Mouse (Mus musculus): Measurements from ENCODE around the gene Dgkh. TPM values are rescaled to one million over a fixed set of nuclear protein-coding genes. Genes with fewer than 3 reads are reported as not detected.

The Dgkh gene
- polyA plus RNA-seq, 1 experiment = 1.2 TPM

- H3K4me3 ChIP-seq = no peak overlapping the region
- no peaks in the 10 kb centered on the region for H3K36me3 ChIP-seq (ENCODE audit: control insufficient read depth, insufficient read depth)
- no peak overlapping the region for H3ac ChIP-seq (ENCODE audit: control insufficient read depth, insufficient read length)
- no peaks in the 10 kb centered on the region for H3K79me2 ChIP-seq (ENCODE audit: control insufficient read depth, insufficient read depth)
- no peak overlapping the region for H3K4me2 ChIP-seq (ENCODE audit: low read depth)
- no peak for TF ChIP-seq CEBPB (IDR thresholded peaks at IDR 0.05; ENCODE audit: insufficient read depth, poor library complexity, severe bottlenecking)
- no peak for TF ChIP-seq TCF3 (IDR thresholded peaks at IDR 0.05; ENCODE audit: insufficient read length, low read depth)
- no peak for TF ChIP-seq USF1 (IDR thresholded peaks at IDR 0.05; ENCODE audit: low read depth)
- TF ChIP-seq E2F4 (IDR thresholded peaks at IDR 0.05; ENCODE audit: insufficient read depth) = no peak
- no peak for TF ChIP-seq REST (IDR thresholded peaks at IDR 0.05; ENCODE audit: insufficient read depth, insufficient read length)
- no peak for TF ChIP-seq POLR2AphosphoS2 (IDR thresholded peaks at IDR 0.05; ENCODE audit: insufficient read length, low read depth)
- no peaks in the 10 kb centered on the region for H3K27me3 ChIP-seq (ENCODE audit: control insufficient read depth, insufficient read depth, insufficient read length)
Observed at GRCm38 (mm10) chr14:78575899-78576298, 156.7 kb downstream of the Dgkh start.

- Histone ChIP-seq H3ac (ENCODE audit: control insufficient read depth, insufficient read length) (no peak overlapping the region), H3K4me2 (ENCODE audit: low read depth) (no peak overlapping the region), H3K79me2 (ENCODE audit: control insufficient read depth, insufficient read depth) (no peaks in the 10 kb centered on the region), H3K27me3 (ENCODE audit: control insufficient read depth, insufficient read depth, insufficient read length) (no peaks in the 10 kb centered on the region), H3K4me3 (no peak overlapping the region), H3K36me3 (ENCODE audit: control insufficient read depth, insufficient read depth) (peaks cover 4% of the 10 kb centered on the region)
- TF ChIP-seq MYOG (IDR thresholded peaks at IDR 0.05; ENCODE audit: control insufficient read depth in 1 of 3, insufficient read depth in 1 of 3, insufficient read length in 2 of 3, low read depth in 2 of 3) (no peak), TCF3 (IDR thresholded peaks at IDR 0.05; ENCODE audit: insufficient read length, low read depth) (no peak), MAX (IDR thresholded peaks at IDR 0.05; ENCODE audit: low read depth) (no peak), SRF (IDR thresholded peaks at IDR 0.05; ENCODE audit: control insufficient read depth, insufficient read length, low read depth) (no peak), MYOD1 (IDR thresholded peaks at IDR 0.05; ENCODE audit: control insufficient read depth in 1 of 3, insufficient read length in 2 of 3, low read depth in 2 of 3) (no peak), REST (IDR thresholded peaks at IDR 0.05; ENCODE audit: insufficient read depth, insufficient read length) (no peak), E2F4 (IDR thresholded peaks at IDR 0.05; ENCODE audit: insufficient read depth) (no peak), POLR2AphosphoS2 (IDR thresholded peaks at IDR 0.05; ENCODE audit: insufficient read length, low read depth) (no peak)
Observed at GRCm38 (mm10) chr14:78568410-78568809, 164.2 kb downstream of the Dgkh start.

DNA sequence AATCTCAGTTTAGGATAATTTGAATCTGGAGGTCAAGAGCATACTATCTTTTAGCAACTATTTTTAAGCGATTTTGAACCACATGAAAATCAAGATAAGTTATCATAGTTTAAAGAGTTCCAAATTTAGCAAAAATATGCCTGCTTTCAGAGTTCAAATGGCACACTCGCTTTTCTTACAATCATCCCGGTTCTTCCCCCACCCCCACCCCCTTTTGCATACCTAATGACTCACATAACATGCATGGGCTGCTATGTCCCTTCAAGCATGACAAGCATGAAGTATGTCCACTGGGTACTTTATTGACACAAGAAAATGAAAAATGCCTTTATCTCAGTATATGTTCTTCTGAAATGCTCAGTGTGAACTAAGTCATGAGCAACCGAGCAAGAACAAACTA lies 166.1 kb downstream of the Dgkh start:
- Histone ChIP-seq H3K79me2 (ENCODE audit: control insufficient read depth, insufficient read depth) (no peaks in the 10 kb centered on the region), H3K4me2 (ENCODE audit: low read depth) (no peak overlapping the region), H3ac (ENCODE audit: control insufficient read depth, insufficient read length) (no peak overlapping the region), H3K27me3 (ENCODE audit: control insufficient read depth, insufficient read depth, insufficient read length) (no peaks in the 10 kb centered on the region), H3K4me3 (no peak overlapping the region), H3K36me3 (ENCODE audit: control insufficient read depth, insufficient read depth) (peaks cover 4% of the 10 kb centered on the region)
- TF ChIP-seq SRF (IDR thresholded peaks at IDR 0.05; ENCODE audit: control insufficient read depth, insufficient read length, low read depth) (no peak), CEBPB (IDR thresholded peaks at IDR 0.05; ENCODE audit: insufficient read depth, poor library complexity, severe bottlenecking) (no peak), USF1 (IDR thresholded peaks at IDR 0.05; ENCODE audit: low read depth) (no peak), POLR2AphosphoS2 (IDR thresholded peaks at IDR 0.05; ENCODE audit: insufficient read length, low read depth) (no peak), POLR2A (IDR thresholded peaks at IDR 0.05; ENCODE audit: insufficient read length, low read depth) (no peak), E2F4 (IDR thresholded peaks at IDR 0.05; ENCODE audit: insufficient read depth) (no peak), MAX (IDR thresholded peaks at IDR 0.05; ENCODE audit: low read depth) (no peak), MYOD1 (IDR thresholded peaks at IDR 0.05; ENCODE audit: control insufficient read depth in 1 of 3, insufficient read length in 2 of 3, low read depth in 2 of 3) (no peak)

DNA sequence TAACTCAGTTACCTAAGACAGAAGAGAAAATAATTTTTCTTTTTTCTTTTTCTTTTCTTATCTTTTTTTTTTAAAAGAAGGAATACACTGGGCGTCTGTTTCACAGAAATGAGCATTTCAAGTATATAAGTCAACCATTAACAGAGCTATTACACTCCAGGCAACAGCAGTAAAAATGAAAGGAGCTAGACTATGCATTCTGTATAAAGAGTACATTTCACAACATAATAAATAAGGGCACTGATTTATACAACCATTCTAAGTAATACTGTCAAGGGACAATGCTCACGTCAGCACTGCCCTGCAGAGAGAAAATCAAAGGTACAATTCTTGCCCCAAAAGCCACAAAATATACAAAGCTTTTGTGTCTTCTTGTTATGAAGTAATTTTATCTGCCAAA lies 168.3 kb downstream of the Dgkh start:
- Histone ChIP-seq H3ac (ENCODE audit: control insufficient read depth, insufficient read length) (no peak overlapping the region), H3K4me3 (no peak overlapping the region), H3K79me2 (ENCODE audit: control insufficient read depth, insufficient read depth) (no peaks in the 10 kb centered on the region), H3K27me3 (ENCODE audit: control insufficient read depth, insufficient read depth, insufficient read length) (no peaks in the 10 kb centered on the region), H3K4me2 (ENCODE audit: low read depth) (no peak overlapping the region), H3K36me3 (ENCODE audit: control insufficient read depth, insufficient read depth) (peaks cover 4% of the 10 kb centered on the region)
- TF ChIP-seq POLR2A (IDR thresholded peaks at IDR 0.05; ENCODE audit: insufficient read length, low read depth) (no peak), USF1 (IDR thresholded peaks at IDR 0.05; ENCODE audit: low read depth) (no peak), CEBPB (IDR thresholded peaks at IDR 0.05; ENCODE audit: insufficient read depth, poor library complexity, severe bottlenecking) (no peak), MYOD1 (IDR thresholded peaks at IDR 0.05; ENCODE audit: control insufficient read depth in 1 of 3, insufficient read length in 2 of 3, low read depth in 2 of 3) (no peak), REST (IDR thresholded peaks at IDR 0.05; ENCODE audit: insufficient read depth, insufficient read length) (no peak), TCF3 (IDR thresholded peaks at IDR 0.05; ENCODE audit: insufficient read length, low read depth) (no peak), E2F4 (IDR thresholded peaks at IDR 0.05; ENCODE audit: insufficient read depth) (no peak), TCF12 (IDR thresholded peaks at IDR 0.05; ENCODE audit: insufficient read depth, poor library complexity, severe bottlenecking) (no peak), MAX (IDR thresholded peaks at IDR 0.05; ENCODE audit: low read depth) (no peak), SRF (IDR thresholded peaks at IDR 0.05; ENCODE audit: control insufficient read depth, insufficient read length, low read depth) (no peak), POLR2AphosphoS2 (IDR thresholded peaks at IDR 0.05; ENCODE audit: insufficient read length, low read depth) (no peak), MYOG (IDR thresholded peaks at IDR 0.05; ENCODE audit: control insufficient read depth in 1 of 3, insufficient read depth in 1 of 3, insufficient read length in 2 of 3, low read depth in 2 of 3) (no peak)

- Histone ChIP-seq H3K4me3 (no peak overlapping the region), H3K27me3 (ENCODE audit: control insufficient read depth, insufficient read depth, insufficient read length) (no peaks in the 10 kb centered on the region), H3K4me2 (ENCODE audit: low read depth) (no peak overlapping the region), H3ac (ENCODE audit: control insufficient read depth, insufficient read length) (no peak overlapping the region), H3K36me3 (ENCODE audit: control insufficient read depth, insufficient read depth) (peaks cover 3% of the 10 kb centered on the region), H3K79me2 (ENCODE audit: control insufficient read depth, insufficient read depth) (no peaks in the 10 kb centered on the region)
- TF ChIP-seq REST (IDR thresholded peaks at IDR 0.05; ENCODE audit: insufficient read depth, insufficient read length) (no peak), POLR2A (IDR thresholded peaks at IDR 0.05; ENCODE audit: insufficient read length, low read depth) (no peak), CEBPB (IDR thresholded peaks at IDR 0.05; ENCODE audit: insufficient read depth, poor library complexity, severe bottlenecking) (no peak), E2F4 (IDR thresholded peaks at IDR 0.05; ENCODE audit: insufficient read depth) (no peak), MYOD1 (IDR thresholded peaks at IDR 0.05; ENCODE audit: control insufficient read depth in 1 of 3, insufficient read length in 2 of 3, low read depth in 2 of 3) (no peak), TCF3 (IDR thresholded peaks at IDR 0.05; ENCODE audit: insufficient read length, low read depth) (no peak), MAX (IDR thresholded peaks at IDR 0.05; ENCODE audit: low read depth) (no peak), MYOG (IDR thresholded peaks at IDR 0.05; ENCODE audit: control insufficient read depth in 1 of 3, insufficient read depth in 1 of 3, insufficient read length in 2 of 3, low read depth in 2 of 3) (no peak), USF1 (IDR thresholded peaks at IDR 0.05; ENCODE audit: low read depth) (no peak), SRF (IDR thresholded peaks at IDR 0.05; ENCODE audit: control insufficient read depth, insufficient read length, low read depth) (no peak), TCF12 (IDR thresholded peaks at IDR 0.05; ENCODE audit: insufficient read depth, poor library complexity, severe bottlenecking) (no peak), POLR2AphosphoS2 (IDR thresholded peaks at IDR 0.05; ENCODE audit: insufficient read length, low read depth) (no peak)
Observed at GRCm38 (mm10) chr14:78563211-78563610, 169.4 kb downstream of the Dgkh start.

All from myocyte (in vitro differentiated cells).